ENCODE assay signal across 18 mouse cellular contexts in the genomic region with DNA sequence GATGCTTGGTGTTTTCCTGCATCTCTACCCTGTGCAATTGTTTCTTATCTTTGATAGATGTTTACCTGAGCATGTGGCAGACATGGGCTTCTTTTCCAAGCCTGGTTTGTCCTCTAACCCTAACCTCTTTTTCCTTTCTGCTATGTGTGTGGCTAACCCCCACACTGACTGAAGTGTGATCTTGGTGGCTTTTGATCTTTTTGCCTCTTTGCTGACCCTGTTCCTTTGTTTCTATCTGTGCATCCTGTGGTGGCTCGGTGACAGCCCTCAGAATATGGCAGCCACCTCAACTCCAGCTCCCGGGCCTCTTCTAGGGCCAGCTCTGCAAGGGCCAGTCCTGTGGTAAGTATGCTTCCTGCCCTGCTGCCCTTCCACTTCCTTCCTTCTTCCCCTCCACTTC. TPM values are rescaled to one million over a fixed set of nuclear protein-coding genes. Genes with fewer than 3 reads are reported as not detected.
ATAC-seq lines count a peak whose summit lies in the region.
"Had no signal": no experiment of that assay in that cellular context is flagged by ENCODE, and none has a peak within 500 bp of the region (broad histone marks: within the 10 kb centered on the region; RNA-seq: fewer than 3 reads in every experiment).

No protein-coding gene starts in this region.

- no peak overlapping the region for H3K9ac ChIP-seq in midbrain, embryonic 12.5 days (replicated peaks)
- no peak overlapping the region for H3K9ac ChIP-seq in midbrain, embryonic 16.5 days (ENCODE audit: low read depth, low read length)
- H3K9ac ChIP-seq in forebrain, embryonic 12.5 days, result no peak overlapping the region
- H3K9ac ChIP-seq in intestine, embryonic 15.5 days, result no peak overlapping the region
- H3K9ac ChIP-seq: hindbrain, embryonic 15.5 days; limb, embryonic 13.5 days; liver, embryonic 13.5 days; lung, embryonic 14.5 days; neural tube, embryonic 12.5 days had no signal

- no peaks in the 10 kb centered on the region for H3K9me3 ChIP-seq in midbrain, embryonic 12.5 days
- H3K9me3 ChIP-seq in midbrain, embryonic 16.5 days (replicated peaks; ENCODE audit: control insufficient read depth, low read length, poor library complexity, severe bottlenecking), result no peaks in the 10 kb centered on the region
- no peaks in the 10 kb centered on the region for H3K9me3 ChIP-seq in megakaryocyte, embryonic 14.5 days
- H3K9me3 ChIP-seq in forebrain, embryonic 12.5 days, result no peaks in the 10 kb centered on the region
- no peaks in the 10 kb centered on the region for H3K9me3 ChIP-seq in intestine, embryonic 15.5 days
- H3K9me3 ChIP-seq: heart, embryonic 10.5 days; hindbrain, embryonic 15.5 days; limb, embryonic 13.5 days; liver, embryonic 13.5 days; neural tube, embryonic 12.5 days had no signal

- H3K27me3 ChIP-seq in midbrain, embryonic 12.5 days, result no peaks in the 10 kb centered on the region
- H3K27me3 ChIP-seq in midbrain, embryonic 16.5 days (ENCODE audit: control insufficient read depth, insufficient read depth, low read depth, low read length), result no peaks in the 10 kb centered on the region
- H3K27me3 ChIP-seq in megakaryocyte, embryonic 14.5 days (replicated peaks), result no peaks in the 10 kb centered on the region
- no peaks in the 10 kb centered on the region for H3K27me3 ChIP-seq in forebrain, embryonic 12.5 days
- no peaks in the 10 kb centered on the region for H3K27me3 ChIP-seq in intestine, embryonic 15.5 days (replicated peaks)
- H3K27me3 ChIP-seq: hindbrain, embryonic 15.5 days; limb, embryonic 13.5 days; liver, embryonic 13.5 days; neural tube, embryonic 12.5 days had no signal

- no peaks in the 10 kb centered on the region for H3K36me3 ChIP-seq in midbrain, embryonic 12.5 days
- H3K36me3 ChIP-seq in midbrain, embryonic 16.5 days (ENCODE audit: control insufficient read depth, insufficient read depth, low read length), result no peaks in the 10 kb centered on the region
- peaks cover 33% of the 10 kb centered on the region for H3K36me3 ChIP-seq in megakaryocyte, embryonic 14.5 days (replicated peaks; ENCODE audit: low read length)
- no peaks in the 10 kb centered on the region for H3K36me3 ChIP-seq in forebrain, embryonic 12.5 days (replicated peaks)
- H3K36me3 ChIP-seq in intestine, embryonic 15.5 days, result no peaks in the 10 kb centered on the region
- H3K36me3 ChIP-seq: hindbrain, embryonic 15.5 days; limb, embryonic 13.5 days; liver, embryonic 13.5 days; neural tube, embryonic 12.5 days had no signal

- H3K4me3 ChIP-seq in midbrain, embryonic 12.5 days, result no peak overlapping the region
- no peak overlapping the region for H3K4me3 ChIP-seq in midbrain, embryonic 16.5 days (ENCODE audit: low read depth, low read length)
- peak overlapping the region; percentile 24 for H3K4me3 ChIP-seq in megakaryocyte, embryonic 14.5 days (replicated peaks)
- no peak overlapping the region for H3K4me3 ChIP-seq in forebrain, embryonic 12.5 days (replicated peaks)
- no peak overlapping the region for H3K4me3 ChIP-seq in intestine, embryonic 15.5 days (replicated peaks)
- H3K4me3 ChIP-seq: erythroblast, embryonic 14.5 days; heart, embryonic 10.5 days; hindbrain, embryonic 15.5 days; limb, embryonic 13.5 days; liver, embryonic 13.5 days; neural tube, embryonic 12.5 days had no signal

- H3K4me2 ChIP-seq in midbrain, embryonic 12.5 days (replicated peaks), result no peak overlapping the region
- no peak overlapping the region for H3K4me2 ChIP-seq in midbrain, embryonic 16.5 days (ENCODE audit: low read length)
- no peak overlapping the region for H3K4me2 ChIP-seq in forebrain, embryonic 12.5 days
- no peak overlapping the region for H3K4me2 ChIP-seq in intestine, embryonic 15.5 days (replicated peaks)
- H3K4me2 ChIP-seq: hindbrain, embryonic 15.5 days; limb, embryonic 13.5 days; liver, embryonic 13.5 days; lung, embryonic 14.5 days; neural tube, embryonic 12.5 days had no signal

- no peak for ATAC-seq in midbrain, embryonic 12.5 days (ENCODE audit: low FRiP score, low read depth)
- no peak for ATAC-seq in midbrain, embryonic 16.5 days
- ATAC-seq in CD4-positive, CD25-positive, alpha-beta regulatory T cell, adult 4 months, result peak; percentile 26
- peak; percentile 28; the same call in 1 of the 2 replicates for ATAC-seq in common myeloid progenitor, adult 5-6 weeks (replicated peaks; ENCODE audit: low read depth, poor library complexity, severe bottlenecking)
- no peak for ATAC-seq in forebrain, embryonic 12.5 days (ENCODE audit: low FRiP score)
- ATAC-seq in intestine, embryonic 15.5 days, result no peak
- ATAC-seq: forebrain, embryonic 16.5 days had no signal

- H3K27ac ChIP-seq in midbrain, embryonic 12.5 days (replicated peaks), result 0 out of 2 replicates have a peak overlapping the region, but pooled peaks have one; percentile 15
- H3K27ac ChIP-seq in midbrain, embryonic 16.5 days (ENCODE audit: low read length), result no peak overlapping the region
- H3K27ac ChIP-seq in forebrain, embryonic 12.5 days, result no peak overlapping the region
- H3K27ac ChIP-seq in intestine, embryonic 15.5 days, result no peak overlapping the region
- H3K27ac ChIP-seq: hindbrain, embryonic 15.5 days; limb, embryonic 13.5 days; liver, embryonic 13.5 days; neural tube, embryonic 12.5 days had no signal

- 61% methylated on average over 2 of the region's 2 CpGs for WGBS in midbrain, embryonic 12.5 days
- WGBS in midbrain, embryonic 16.5 days, result 48% methylated on average over 2 of the region's 2 CpGs
- WGBS in forebrain, embryonic 12.5 days, result 71% methylated on average over 2 of the region's 2 CpGs
- 74% methylated on average over 2 of the region's 2 CpGs for WGBS in intestine, embryonic 15.5 days

- H3K4me1 ChIP-seq in midbrain, embryonic 12.5 days, result 0 out of 2 replicates have a peak, but pooled peaks cover 2% of the 10 kb centered on the region
- H3K4me1 ChIP-seq in midbrain, embryonic 16.5 days (ENCODE audit: control insufficient read depth, insufficient read depth, low read length), result no peaks in the 10 kb centered on the region
- peaks cover 94% of the 10 kb centered on the region for H3K4me1 ChIP-seq in megakaryocyte, embryonic 14.5 days
- H3K4me1 ChIP-seq in forebrain, embryonic 12.5 days, result 0 out of 2 replicates have a peak, but pooled peaks cover 2% of the 10 kb centered on the region
- H3K4me1 ChIP-seq in intestine, embryonic 15.5 days (replicated peaks), result peaks cover 17% of the 10 kb centered on the region
- H3K4me1 ChIP-seq: hindbrain, embryonic 15.5 days; neural tube, embryonic 12.5 days had no signal

RNA-seq across cellular contexts. Expression of a gene that starts 51.6 kb away (rescaled TPM):
- 0.26 and 0.84 TPM in 2 replicates for polyA plus RNA-seq in midbrain, embryonic 12.5 days (2016; fragmentation: Nextera tagmentation; extraction: Ambion mirVana)
- 0.24 and 0.48 TPM in 2 replicates for polyA plus RNA-seq in midbrain, embryonic 16.5 days (2015; fragmentation: Nextera tagmentation; extraction: Ambion mirVana)
- polyA plus RNA-seq in CD4-positive, CD25-positive, alpha-beta regulatory T cell, adult 4 months (2017; shearing (Covaris generic)), result 1 to 10 TPM in 1 of 2 experiments, under 1 TPM in 1; 0.83 to 2.2 TPM
- total RNA-seq in common myeloid progenitor, adult 5-6 weeks (2017), result 7.7 and 10.4 TPM in 2 replicates
- 0.07 TPM in 1 of 2 replicates, not detected in the other for polyA plus RNA-seq in megakaryocyte, embryonic 14.5 days (2012; ENCODE audit: insufficient read depth, low replicate concordance)
- 0.28 and 0.31 TPM in 2 replicates for polyA plus RNA-seq in forebrain, embryonic 12.5 days (2016; fragmentation: Nextera tagmentation; extraction: Ambion mirVana)
- 0.67 and 0.68 TPM in 2 replicates for polyA plus RNA-seq in intestine, embryonic 15.5 days (2015; fragmentation: Nextera tagmentation; extraction: Ambion mirVana)
- total RNA-seq: adrenal gland, postnatal 14 days; gastrocnemius, postnatal 36 days; layer of hippocampus, postnatal 14 days had no signal
- polyA plus RNA-seq: erythroblast, embryonic 14.5 days had no signal

Comparison
In these comparisons a context has a peak if more than half of its experiments do, and no peak if none do; other contexts are left out.
1. ATAC-seq: peak in CD4-positive, CD25-positive, alpha-beta regulatory T cell, adult 4 months (single experiment) and common myeloid progenitor, adult 5-6 weeks (single experiment); none in midbrain, embryonic 12.5 days (single experiment), midbrain, embryonic 16.5 days (single experiment), forebrain, embryonic 12.5 days (single experiment) and intestine, embryonic 15.5 days (single experiment).